Mouse (Mus musculus) cortical plate, adult 2 months (tissue): ENCODE results near the gene Tln2.

ENCODE experiments used
- CTCF ChIP-seq: fragments of 200-500 bp; IDR thresholded peaks from 2 replicates; pipeline ENCODE4 v1.5.1; 2011; ENCODE audit warnings: mild to moderate bottlenecking, control low read depth, low read length; ENCODE audit not compliant: insufficient read depth; ENCODE audit errors: extremely low read depth
- POLR2A ChIP-seq: fragments of 200-500 bp; IDR thresholded peaks from 2 replicates; pipeline ENCODE4 v1.6.1; 2011; ENCODE audit warnings: mild to moderate bottlenecking, low read length, control low read depth; ENCODE audit not compliant: insufficient read depth; ENCODE audit errors: extremely low read depth

DNA sequence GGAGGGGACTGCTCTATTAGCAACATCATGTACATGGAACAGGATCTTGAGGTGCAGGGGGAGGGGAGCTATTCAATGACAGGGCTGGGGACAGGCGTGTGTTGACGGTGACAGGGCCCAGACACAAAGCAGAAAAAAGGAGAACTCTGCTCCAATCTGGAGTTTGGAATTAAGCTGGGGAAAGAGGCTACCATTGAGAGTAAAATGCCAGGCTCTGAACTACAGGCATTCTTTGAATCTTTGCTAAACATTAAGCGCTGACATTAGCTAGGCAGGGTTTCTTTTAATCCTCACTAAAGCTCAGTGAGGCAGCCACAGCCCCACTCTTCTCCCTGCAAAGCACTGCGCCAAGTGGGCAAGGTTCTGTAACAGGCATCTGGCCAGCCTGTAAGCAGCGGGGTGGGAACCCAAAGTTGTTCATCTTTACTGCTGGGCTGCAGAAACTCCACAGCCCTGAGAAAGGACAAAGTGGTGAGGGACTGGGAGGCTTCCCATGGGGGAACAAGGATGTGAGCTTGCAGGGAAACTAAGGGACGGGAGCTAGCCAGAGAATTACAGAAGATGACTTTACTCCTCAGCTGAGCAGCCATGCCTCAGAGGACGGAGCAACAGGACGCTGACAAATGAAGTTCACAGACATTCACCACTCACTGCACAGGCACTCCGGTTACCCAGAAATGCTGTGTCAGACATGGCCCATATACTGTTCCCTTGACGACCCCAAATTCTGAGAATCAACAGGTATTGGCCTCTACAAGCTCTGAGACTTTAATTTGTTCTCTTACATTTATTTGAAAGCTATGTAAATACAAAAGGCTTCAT lies 124.0 kb downstream of the Tln2 start:
- TF ChIP-seq POLR2A, result no peak
- TF ChIP-seq CTCF, result no peak
